15 mouse cellular contexts compared by ENCODE assay signal in the genomic region with DNA sequence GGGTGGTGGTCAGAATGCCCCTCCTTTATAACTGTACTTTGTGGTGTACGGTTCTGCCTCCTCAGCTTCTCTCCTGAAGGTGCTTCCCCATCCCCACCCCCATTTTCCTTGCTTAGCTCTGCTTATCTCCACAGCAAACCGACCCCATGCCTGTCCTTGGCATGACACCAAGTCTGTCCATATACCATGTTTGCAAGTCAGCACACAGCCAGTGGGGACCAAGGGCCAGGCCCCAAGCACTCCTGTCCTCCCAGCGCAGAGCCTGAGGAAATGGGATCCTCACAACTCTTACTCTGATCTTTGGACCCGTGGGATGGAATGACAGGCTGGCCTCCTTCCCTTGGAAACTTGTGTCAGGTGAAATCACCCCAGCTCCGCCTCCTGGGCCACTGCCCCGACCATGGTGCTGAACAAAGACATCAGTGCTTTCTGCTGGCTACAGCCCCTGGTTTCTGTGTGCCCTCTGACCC. TPM values are rescaled to one million over a fixed set of nuclear protein-coding genes. Genes with fewer than 3 reads are reported as not detected.
A peak's percentile ranks its signal among the peaks of the same experiment; 100 is the strongest.
DNase-seq lines count a peak whose midpoint lies in the region; ATAC-seq and TF ChIP-seq lines count a peak whose summit lies in the region.
"Had no signal": no experiment of that assay in that cellular context is flagged by ENCODE, and none has a peak within 500 bp of the region (broad histone marks: within the 10 kb centered on the region; RNA-seq: fewer than 3 reads in every experiment).

No protein-coding gene starts in this region.

- peaks cover 57% of the 10 kb centered on the region for H3K36me3 ChIP-seq in hindbrain, embryonic 12.5 days
- peaks cover 2% of the 10 kb centered on the region; the same call in 1 of the 2 replicates for H3K36me3 ChIP-seq in hindbrain, embryonic 11.5 days (ENCODE audit: control insufficient read depth, insufficient read depth, low read length)
- H3K36me3 ChIP-seq in kidney, embryonic 16.5 days (ENCODE audit: insufficient read depth, low read length) = peaks cover 42% of the 10 kb centered on the region

- H3K4me1 ChIP-seq in hindbrain, embryonic 12.5 days = peaks cover 4% of the 10 kb centered on the region; the same call in 1 of the 2 replicates
- no peaks in the 10 kb centered on the region for H3K4me1 ChIP-seq in hindbrain, embryonic 11.5 days (replicated peaks; ENCODE audit: control insufficient read depth, insufficient read depth, low read length)
- no peaks in the 10 kb centered on the region; the same call in 1 of the 2 replicates for H3K4me1 ChIP-seq in bone marrow, adult 2 months (ENCODE audit: control insufficient read depth, insufficient read depth, low read length)
- H3K4me1 ChIP-seq in kidney, embryonic 16.5 days (ENCODE audit: insufficient read depth, low read length) = peaks cover 42% of the 10 kb centered on the region

- no peaks in the 10 kb centered on the region for H3K9me3 ChIP-seq in hindbrain, embryonic 12.5 days (replicated peaks)
- no peaks in the 10 kb centered on the region for H3K9me3 ChIP-seq in hindbrain, embryonic 11.5 days (ENCODE audit: control insufficient read depth, low read length)
- no peaks in the 10 kb centered on the region for H3K9me3 ChIP-seq in kidney, embryonic 16.5 days (ENCODE audit: low read length)
- H3K9me3 ChIP-seq: midbrain, embryonic 15.5 days; neural tube, embryonic 15.5 days had no signal

- H3K4me2 ChIP-seq in hindbrain, embryonic 12.5 days (replicated peaks) = no peak overlapping the region
- H3K4me2 ChIP-seq in hindbrain, embryonic 11.5 days (replicated peaks; ENCODE audit: low read depth, low read length) = no peak overlapping the region
- no peak overlapping the region for H3K4me2 ChIP-seq in kidney, embryonic 16.5 days (replicated peaks; ENCODE audit: low read depth, low read length)
- H3K4me2 ChIP-seq: midbrain, embryonic 15.5 days; neural tube, embryonic 15.5 days had no signal

- no peak for TF ChIP-seq CTCF in bone marrow, adult 2 months (IDR thresholded peaks at IDR 0.05; ENCODE audit: control insufficient read depth, insufficient read depth, low read length)

- ATAC-seq in hindbrain, embryonic 12.5 days (ENCODE audit: low FRiP score) = no peak
- ATAC-seq in hindbrain, embryonic 11.5 days (ENCODE audit: low FRiP score) = no peak
- peak; percentile 44; the same call in 1 of the 2 replicates for ATAC-seq in kidney, embryonic 16.5 days (ENCODE audit: low FRiP score, low TSS enrichment)
- peak; percentile 21 for ATAC-seq in megakaryocyte progenitor cell, adult 5-6 weeks (replicated peaks; ENCODE audit: poor library complexity)
- ATAC-seq: midbrain, embryonic 15.5 days had no signal

- H3K9ac ChIP-seq in hindbrain, embryonic 12.5 days = 0 out of 2 replicates have a peak overlapping the region, but pooled peaks have one; percentile 27
- no peak overlapping the region for H3K9ac ChIP-seq in hindbrain, embryonic 11.5 days (ENCODE audit: low read depth, low read length)
- H3K9ac ChIP-seq in kidney, embryonic 16.5 days (replicated peaks; ENCODE audit: low read length) = 0 out of 2 replicates have a peak overlapping the region, but pooled peaks have one; percentile 41
- H3K9ac ChIP-seq: midbrain, embryonic 15.5 days; neural tube, embryonic 15.5 days had no signal

- TF ChIP-seq POLR2A in bone marrow, adult 2 months (IDR thresholded peaks at IDR 0.05; ENCODE audit: borderline replicate concordance, control insufficient read depth, low read depth, low read length) = no peak

- no peak overlapping the region for H3K27ac ChIP-seq in hindbrain, embryonic 12.5 days
- no peak overlapping the region for H3K27ac ChIP-seq in hindbrain, embryonic 11.5 days (ENCODE audit: low read depth, low read length)
- peak overlapping the region; percentile 28; the same call in 1 of the 2 replicates for H3K27ac ChIP-seq in bone marrow, adult 2 months (ENCODE audit: control insufficient read depth, insufficient read depth, low read depth, low read length, poor library complexity)
- peak overlapping the region; percentile 61; the same call in 1 of the 2 replicates for H3K27ac ChIP-seq in kidney, embryonic 16.5 days (ENCODE audit: low read length)
- H3K27ac ChIP-seq: midbrain, embryonic 15.5 days; neural tube, embryonic 15.5 days had no signal

- no peak overlapping the region for H3K4me3 ChIP-seq in hindbrain, embryonic 12.5 days
- no peak overlapping the region for H3K4me3 ChIP-seq in hindbrain, embryonic 11.5 days (ENCODE audit: low read depth, low read length)
- H3K4me3 ChIP-seq in bone marrow, adult 2 months (replicated peaks; ENCODE audit: control insufficient read depth, low read depth, low read length) = no peak overlapping the region
- no peak overlapping the region for H3K4me3 ChIP-seq in kidney, embryonic 16.5 days (ENCODE audit: low read length)
- H3K4me3 ChIP-seq: midbrain, embryonic 15.5 days; neural tube, embryonic 15.5 days had no signal

- no peaks in the 10 kb centered on the region for H3K27me3 ChIP-seq in hindbrain, embryonic 12.5 days
- H3K27me3 ChIP-seq in hindbrain, embryonic 11.5 days (ENCODE audit: control insufficient read depth, insufficient read depth, low read length) = no peaks in the 10 kb centered on the region
- no peaks in the 10 kb centered on the region for H3K27me3 ChIP-seq in kidney, embryonic 16.5 days (ENCODE audit: insufficient read depth, low read length)
- H3K27me3 ChIP-seq: midbrain, embryonic 15.5 days; neural tube, embryonic 15.5 days had no signal

- WGBS in hindbrain, embryonic 12.5 days = 71% methylated on average over 6 of the region's 6 CpGs
- WGBS in hindbrain, embryonic 11.5 days = 69% methylated on average over 6 of the region's 6 CpGs
- 44% methylated on average over 6 of the region's 6 CpGs for WGBS in bone marrow, adult 2 months
- WGBS in kidney, embryonic 16.5 days = 50% methylated on average over 6 of the region's 6 CpGs

- DNase-seq in hindbrain, embryonic 11.5 days (ENCODE audit: low spot score) = no peak
- DNase-seq in ovary, postnatal 36 days (ENCODE audit: low spot score) = no peak
- DNase-seq in layer of hippocampus, postnatal 14 days (ENCODE audit: low spot score in 2 of 2) = no peak
- DNase-seq: heart, postnatal 10 days; left cerebral cortex, postnatal 4 days; lung, postnatal 10 days; right cerebral cortex, postnatal 25 days; thymus, adult 2 months had no signal

RNA-seq across cellular contexts. Expression of a gene that starts 4.8 kb away (rescaled TPM):
- polyA plus RNA-seq in hindbrain, embryonic 12.5 days (2016; fragmentation: Nextera tagmentation; extraction: Ambion mirVana) = not detected in 2 replicates
- polyA plus RNA-seq in hindbrain, embryonic 11.5 days (2014; fragmentation: Nextera tagmentation; extraction: Ambion mirVana) = not detected in 2 replicates
- polyA plus RNA-seq in bone marrow, adult 2 months (2011; ENCODE audit: insufficient read depth, insufficient read length, low replicate concordance, missing spikeins) = not detected in 2 replicates
- not detected in 2 replicates for polyA plus RNA-seq in kidney, embryonic 16.5 days (2015; fragmentation: Nextera tagmentation; extraction: Ambion mirVana)
- not detected in 2 replicates for total RNA-seq in megakaryocyte progenitor cell, adult 5-6 weeks (2015)
- total RNA-seq in megakaryocyte progenitor cell, adult 5-6 weeks (2017) = not detected in 2 replicates
- total RNA-seq in layer of hippocampus, postnatal 14 days (2021) = not detected
- total RNA-seq: heart, postnatal 10 days; layer of hippocampus, adult 18-20 months; left cerebral cortex, postnatal 4 days had no signal
- polyA plus RNA-seq: midbrain, embryonic 15.5 days; neural tube, embryonic 15.5 days had no signal

RNA-seq across cellular contexts. Expression of a gene that starts 12.0 kb away (rescaled TPM):
- polyA plus RNA-seq in hindbrain, embryonic 12.5 days (2016; fragmentation: Nextera tagmentation; extraction: Ambion mirVana) = 1.4 and 1.5 TPM in 2 replicates
- 0.89 and 0.96 TPM in 2 replicates for polyA plus RNA-seq in hindbrain, embryonic 11.5 days (2014; fragmentation: Nextera tagmentation; extraction: Ambion mirVana)
- polyA plus RNA-seq in bone marrow, adult 2 months (2011; ENCODE audit: insufficient read depth, insufficient read length, low replicate concordance, missing spikeins) = 3.4 and 4.7 TPM in 2 replicates
- 0.89 and 1.5 TPM in 2 replicates for polyA plus RNA-seq in kidney, embryonic 16.5 days (2015; fragmentation: Nextera tagmentation; extraction: Ambion mirVana)
- total RNA-seq in megakaryocyte progenitor cell, adult 5-6 weeks (2015) = 0.84 and 1.4 TPM in 2 replicates
- 0.27 and 0.92 TPM in 2 replicates for total RNA-seq in megakaryocyte progenitor cell, adult 5-6 weeks (2017)
- total RNA-seq in layer of hippocampus, postnatal 14 days (2021) = under 1 TPM; 0.67 to 0.74 TPM

RNA-seq across cellular contexts. Expression of a gene that starts 14.2 kb away (rescaled TPM):
- 78.6 and 81.1 TPM in 2 replicates for polyA plus RNA-seq in hindbrain, embryonic 12.5 days (2016; fragmentation: Nextera tagmentation; extraction: Ambion mirVana)
- 40.2 and 45.1 TPM in 2 replicates for polyA plus RNA-seq in hindbrain, embryonic 11.5 days (2014; fragmentation: Nextera tagmentation; extraction: Ambion mirVana)
- polyA plus RNA-seq in bone marrow, adult 2 months (2011; ENCODE audit: insufficient read depth, insufficient read length, low replicate concordance, missing spikeins) = 48.7 and 73.1 TPM in 2 replicates
- polyA plus RNA-seq in kidney, embryonic 16.5 days (2015; fragmentation: Nextera tagmentation; extraction: Ambion mirVana) = 115 and 118 TPM in 2 replicates
- total RNA-seq in megakaryocyte progenitor cell, adult 5-6 weeks (2015) = 17.5 and 21.1 TPM in 2 replicates
- total RNA-seq in megakaryocyte progenitor cell, adult 5-6 weeks (2017) = 22.7 and 26.0 TPM in 2 replicates
- 10 to 100 TPM; 88.8 to 93.0 TPM for total RNA-seq in layer of hippocampus, postnatal 14 days (2021)

RNA-seq across cellular contexts. Expression of a gene that starts 17.8 kb away (rescaled TPM):
- 0.47 and 0.62 TPM in 2 replicates for polyA plus RNA-seq in hindbrain, embryonic 12.5 days (2016; fragmentation: Nextera tagmentation; extraction: Ambion mirVana)
- polyA plus RNA-seq in hindbrain, embryonic 11.5 days (2014; fragmentation: Nextera tagmentation; extraction: Ambion mirVana) = 0.29 and 0.52 TPM in 2 replicates
- polyA plus RNA-seq in bone marrow, adult 2 months (2011; ENCODE audit: insufficient read depth, insufficient read length, low replicate concordance, missing spikeins) = 14.3 and 53.1 TPM in 2 replicates
- 0.26 TPM in 1 of 2 replicates, not detected in the other for polyA plus RNA-seq in kidney, embryonic 16.5 days (2015; fragmentation: Nextera tagmentation; extraction: Ambion mirVana)
- total RNA-seq in megakaryocyte progenitor cell, adult 5-6 weeks (2015) = not detected in 2 replicates
- not detected in 2 replicates for total RNA-seq in megakaryocyte progenitor cell, adult 5-6 weeks (2017)
- total RNA-seq in layer of hippocampus, postnatal 14 days (2021) = not detected
- total RNA-seq: heart, postnatal 10 days; left cerebral cortex, postnatal 4 days had no signal
- polyA plus RNA-seq: midbrain, embryonic 15.5 days; neural tube, embryonic 15.5 days had no signal

RNA-seq across cellular contexts. Expression of a gene that starts 18.0 kb away (rescaled TPM):
- polyA plus RNA-seq in hindbrain, embryonic 12.5 days (2016; fragmentation: Nextera tagmentation; extraction: Ambion mirVana) = 19.8 and 20.8 TPM in 2 replicates
- polyA plus RNA-seq in hindbrain, embryonic 11.5 days (2014; fragmentation: Nextera tagmentation; extraction: Ambion mirVana) = 22.5 and 29.7 TPM in 2 replicates
- 29.8 and 39.0 TPM in 2 replicates for polyA plus RNA-seq in bone marrow, adult 2 months (2011; ENCODE audit: insufficient read depth, insufficient read length, low replicate concordance, missing spikeins)
- 22.3 and 23.7 TPM in 2 replicates for polyA plus RNA-seq in kidney, embryonic 16.5 days (2015; fragmentation: Nextera tagmentation; extraction: Ambion mirVana)
- 20.3 and 20.7 TPM in 2 replicates for total RNA-seq in megakaryocyte progenitor cell, adult 5-6 weeks (2015)
- 33.9 and 36.8 TPM in 2 replicates for total RNA-seq in megakaryocyte progenitor cell, adult 5-6 weeks (2017)
- total RNA-seq in layer of hippocampus, postnatal 14 days (2021) = 10 to 100 TPM; 10.2 to 13.2 TPM

Comparison
In these comparisons a context has a peak if more than half of its experiments do, and no peak if none do; other contexts are left out.
1. ATAC-seq: peak in kidney, embryonic 16.5 days (single experiment) and megakaryocyte progenitor cell, adult 5-6 weeks (single experiment); none in hindbrain, embryonic 12.5 days (single experiment) and hindbrain, embryonic 11.5 days (single experiment).
2. H3K27ac ChIP-seq: peak in bone marrow, adult 2 months (single experiment) and kidney, embryonic 16.5 days (single experiment); none in hindbrain, embryonic 12.5 days (single experiment) and hindbrain, embryonic 11.5 days (single experiment).